Mouse (Mus musculus) heart, embryonic 11.5 days (tissue): ENCODE results near the gene Abl1. TPM values are rescaled to one million over a fixed set of nuclear protein-coding genes. Genes with fewer than 3 reads are reported as not detected.
A peak's percentile ranks its signal among the peaks of the same experiment; 100 is the strongest.

Experiments used
- ATAC-seq: fragments of 200-750 bp; cut with Nextera tagmentation; replicated peaks from 2 replicates; pipeline ENCODE4 v1.8.0; 2017; ENCODE audit warnings: moderate library complexity; ENCODE audit not compliant: insufficient number of reproducible peaks, low FRiP score, low TSS enrichment
- H3K27ac ChIP-seq: fragments of 300-500 bp; sonication (generic); 2 replicates; pipeline ENCODE4 v1.5.1; 2014; ENCODE audit warnings: mild to moderate bottlenecking, low read depth, low read length
- H3K27me3 ChIP-seq: fragments of 300-500 bp; sonication (generic); 2 replicates; pipeline ENCODE4 v1.6.1; 2014; ENCODE audit warnings: mild to moderate bottlenecking, low read length, mixed read lengths; ENCODE audit not compliant: control insufficient read depth, insufficient read depth
- H3K36me3 ChIP-seq: fragments of 300-500 bp; sonication (generic); 2 replicates; pipeline ENCODE4 v1.6.1; 2014; ENCODE audit warnings: mild to moderate bottlenecking, low read length, moderate library complexity, mixed read lengths; ENCODE audit not compliant: control insufficient read depth, insufficient read depth
- H3K4me1 ChIP-seq: fragments of 300-500 bp; sonication (generic); 2 replicates; pipeline ENCODE4 v1.6.1; 2014; ENCODE audit warnings: low read length; ENCODE audit not compliant: control insufficient read depth, insufficient read depth
- H3K4me2 ChIP-seq: fragments of 300-500 bp; sonication (generic); 2 replicates; pipeline ENCODE4 v1.6.1; 2014; ENCODE audit warnings: mild to moderate bottlenecking, moderate library complexity
- H3K4me3 ChIP-seq: fragments of 300-500 bp; sonication (generic); 2 replicates; pipeline ENCODE4 v1.5.1; 2014; ENCODE audit warnings: low read depth, low read length
- H3K9ac ChIP-seq: fragments of 300-500 bp; sonication (generic); 2 replicates; pipeline ENCODE4 v1.6.1; 2014; ENCODE audit warnings: mild to moderate bottlenecking, low read depth, low read length, moderate library complexity
- H3K9me3 ChIP-seq: fragments of 300-500 bp; sonication (generic); replicated peaks from 2 replicates; pipeline ENCODE4 v1.6.1; 2016; ENCODE audit warnings: low read length; ENCODE audit not compliant: control insufficient read depth
- WGBS: fragments of 180-500 bp; shearing (Covaris S2); extraction: QIAGEN DNeasy Blood & Tissue Kit; methylation state at CpG from one replicate; pipeline ENCODE4 v1.1.7; 2014; ENCODE audit not compliant: insufficient replicate concordance; 5-methylcytosine and 5-hydroxymethylcytosine counted together
- polyA plus RNA-seq: library from polyadenylated mRNA; unstranded; fragments of >200 nt; fragmentation: Nextera tagmentation; extraction: Ambion mirVana; gene quantifications from 2 replicates; pipeline ENCODE4 v1.2.1, GENCODE M21; 2014

Abl1 gene
- polyA plus RNA-seq, 1 experiment from 2014 or later, result 29.5 TPM

DNA sequence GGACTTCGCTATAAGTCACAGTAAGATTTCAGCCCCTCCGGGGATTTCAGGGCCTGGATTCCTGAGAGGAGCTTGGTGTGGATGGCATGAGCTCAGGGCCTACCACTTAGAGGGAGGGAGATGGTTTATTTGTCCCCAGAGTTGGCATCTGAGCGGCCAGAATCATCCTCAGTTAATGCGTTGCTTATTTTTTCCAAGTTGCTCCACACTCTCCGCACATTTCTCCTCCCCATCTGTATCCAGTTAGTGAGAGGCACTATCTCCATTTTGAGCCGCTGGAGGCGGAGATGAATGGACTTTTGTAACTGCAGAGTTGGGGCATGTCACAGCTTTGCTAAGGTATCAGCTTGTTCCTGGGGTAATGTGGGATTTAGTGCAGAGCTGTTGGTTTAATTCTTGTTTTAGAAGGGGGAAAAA is 72.9 kb downstream of the Abl1 start:
- peak overlapping the region; percentile 94 for H3K4me2 ChIP-seq
- WGBS, result 5% methylated on average over 7 of the region's 7 CpGs
- H3K4me1 ChIP-seq, result peaks cover 42% of the 10 kb centered on the region
- H3K27me3 ChIP-seq, result no peaks in the 10 kb centered on the region
- H3K9ac ChIP-seq, result peak overlapping the region; percentile 100
- peak overlapping the region; percentile 97 for H3K27ac ChIP-seq
- no peaks in the 10 kb centered on the region for H3K9me3 ChIP-seq
- no peak for ATAC-seq
- no peaks in the 10 kb centered on the region for H3K36me3 ChIP-seq
- H3K4me3 ChIP-seq, result peak overlapping the region; percentile 94

DNA sequence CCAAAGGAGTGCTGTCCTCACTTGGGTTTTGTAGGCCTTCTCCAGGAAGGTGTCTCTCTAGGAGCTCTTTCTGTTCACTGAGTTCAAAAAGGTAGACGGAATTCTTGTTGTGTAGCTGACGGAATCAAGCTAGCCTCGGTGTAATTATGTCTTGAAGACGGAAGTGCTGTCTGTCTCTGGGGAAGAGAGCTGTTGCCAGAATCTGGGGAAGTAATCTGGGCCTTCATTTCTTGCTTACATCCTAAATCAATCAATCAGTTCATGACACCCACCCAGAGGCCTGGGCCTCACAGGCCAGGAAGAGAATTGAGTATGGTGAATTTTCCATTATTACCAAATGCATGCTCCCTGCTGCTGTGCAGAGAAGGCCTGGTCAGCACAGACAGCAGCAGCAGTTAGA is 73.4 kb downstream of the Abl1 start:
- no peaks in the 10 kb centered on the region for H3K27me3 ChIP-seq
- 6% methylated on average over 4 of the region's 4 CpGs for WGBS
- H3K4me1 ChIP-seq, result peaks cover 44% of the 10 kb centered on the region
- H3K9me3 ChIP-seq, result no peaks in the 10 kb centered on the region
- H3K27ac ChIP-seq, result peak overlapping the region; percentile 97
- ATAC-seq, result no peak
- H3K4me2 ChIP-seq, result peak overlapping the region; percentile 94
- H3K9ac ChIP-seq, result peak overlapping the region; percentile 100
- peak overlapping the region; percentile 94 for H3K4me3 ChIP-seq
- H3K36me3 ChIP-seq, result no peaks in the 10 kb centered on the region

DNA sequence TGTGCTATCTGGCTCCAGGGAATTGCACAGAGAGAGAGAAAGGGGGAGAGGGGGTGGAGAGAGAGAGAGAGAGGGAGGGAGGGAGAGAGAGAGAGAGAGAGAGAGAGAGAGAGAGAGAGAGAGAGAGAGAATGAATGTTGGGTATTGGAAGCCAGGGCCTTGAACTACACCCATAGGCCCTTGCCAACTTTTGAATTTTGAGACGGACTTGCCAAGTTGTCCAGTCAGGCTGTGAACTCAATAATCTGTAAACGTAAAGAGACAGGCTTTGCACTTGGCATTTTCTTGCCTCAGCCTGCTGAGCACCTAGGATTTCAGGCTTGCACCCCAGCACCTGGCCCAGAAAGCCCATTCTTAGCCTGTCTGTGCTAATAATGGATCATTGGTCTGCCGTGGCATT is 74.0 kb downstream of the Abl1 start:
- no peak for ATAC-seq
- no peaks in the 10 kb centered on the region for H3K36me3 ChIP-seq
- peak overlapping the region; percentile 97 for H3K27ac ChIP-seq
- WGBS, result 26% methylated on average over 3 of the region's 3 CpGs
- no peaks in the 10 kb centered on the region for H3K9me3 ChIP-seq
- H3K27me3 ChIP-seq, result no peaks in the 10 kb centered on the region
- peak overlapping the region; percentile 94 for H3K4me2 ChIP-seq
- H3K9ac ChIP-seq, result peak overlapping the region; percentile 36; the same call in 1 of the 2 replicates
- peaks cover 44% of the 10 kb centered on the region for H3K4me1 ChIP-seq
- peak overlapping the region; percentile 94 for H3K4me3 ChIP-seq

GRCm38 (mm10) chr2:31762853-31763252 is 74.7 kb downstream of the Abl1 start:
- 20% methylated on average over 2 of the region's 2 CpGs for WGBS
- Histone ChIP-seq H3K9ac (no peak overlapping the region), H3K4me2 (peak overlapping the region; percentile 94), H3K27ac (peak overlapping the region; percentile 51; the same call in 1 of the 2 replicates), H3K27me3 (no peaks in the 10 kb centered on the region), H3K9me3 (no peaks in the 10 kb centered on the region), H3K4me1 (peaks cover 44% of the 10 kb centered on the region), H3K4me3 (no peak overlapping the region; the same call in 1 of the 2 replicates), H3K36me3 (no peaks in the 10 kb centered on the region)
- no peak for ATAC-seq

GRCm38 (mm10) chr2:31763271-31763670 is 75.1 kb downstream of the Abl1 start:
- H3K4me3 ChIP-seq, result no peak overlapping the region

DNA sequence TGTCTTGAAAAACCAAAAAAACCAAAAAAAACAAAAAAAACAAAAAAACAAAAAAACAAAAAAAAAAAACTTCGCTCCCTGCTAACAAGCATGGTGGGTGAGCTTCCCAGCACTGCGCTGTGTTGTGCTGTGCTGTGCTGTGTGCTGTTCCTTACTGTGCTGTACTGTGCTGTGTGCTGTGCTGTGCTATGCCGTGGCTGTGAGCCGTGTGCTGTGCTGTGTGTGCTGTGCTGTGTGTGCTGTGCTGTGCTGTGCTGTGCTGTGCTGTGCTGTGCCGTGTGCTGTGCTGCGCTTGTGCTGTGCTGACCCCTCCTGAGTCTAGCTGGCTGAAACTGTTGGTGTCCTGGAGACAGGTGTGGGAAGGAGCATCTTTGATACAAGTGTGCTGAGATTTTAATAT is 78.9 kb downstream of the Abl1 start:
- H3K4me1 ChIP-seq, result peaks cover 75% of the 10 kb centered on the region

More at GRCm38 (mm10) chr2:31763271-31763670, 75.1 kb downstream of the Abl1 start:
- Histone ChIP-seq H3K9me3 (no peaks in the 10 kb centered on the region), H3K9ac (no peak overlapping the region), H3K36me3 (no peaks in the 10 kb centered on the region), H3K4me1 (peaks cover 46% of the 10 kb centered on the region), H3K4me2 (peak overlapping the region; percentile 94), H3K27ac (peak overlapping the region; percentile 51; the same call in 1 of the 2 replicates), H3K27me3 (no peaks in the 10 kb centered on the region)
- 38% methylated on average over 2 of the region's 2 CpGs for WGBS
- ATAC-seq, result no peak

GRCm38 (mm10) chr2:31767815-31768214 is 79.6 kb downstream of the Abl1 start:
- Histone ChIP-seq H3K27ac (no peak overlapping the region; the same call in 1 of the 2 replicates), H3K9ac (no peak overlapping the region), H3K4me3 (no peak overlapping the region), H3K9me3 (no peaks in the 10 kb centered on the region), H3K36me3 (no peaks in the 10 kb centered on the region), H3K4me1 (peaks cover 69% of the 10 kb centered on the region), H3K27me3 (no peaks in the 10 kb centered on the region), H3K4me2 (no peak overlapping the region; the same call in 1 of the 2 replicates)
- no peak for ATAC-seq
- WGBS, result 76% methylated on average over 4 of the region's 4 CpGs

More for the DNA sequence above, 78.9 kb downstream of the Abl1 start:
- no peaks in the 10 kb centered on the region for H3K36me3 ChIP-seq
- H3K9me3 ChIP-seq, result no peaks in the 10 kb centered on the region
- no peak overlapping the region for H3K27ac ChIP-seq
- H3K4me2 ChIP-seq, result no peak overlapping the region
- H3K27me3 ChIP-seq, result no peaks in the 10 kb centered on the region
- 89% methylated on average over 6 of the region's 6 CpGs for WGBS
- H3K4me3 ChIP-seq, result no peak overlapping the region
- no peak overlapping the region for H3K9ac ChIP-seq
- ATAC-seq, result no peak

GRCm38 (mm10) chr2:31769115-31769514 is 80.9 kb downstream of the Abl1 start:
- H3K4me1 ChIP-seq, result peaks cover 60% of the 10 kb centered on the region
- 37% methylated on average over 4 of the region's 4 CpGs for WGBS
- H3K9ac ChIP-seq, result 0 out of 2 replicates have a peak overlapping the region, but pooled peaks have one; percentile 10
- H3K27ac ChIP-seq, result peak overlapping the region; percentile 86
- H3K4me2 ChIP-seq, result peak overlapping the region; percentile 36
- ATAC-seq, result no peak
- no peaks in the 10 kb centered on the region for H3K9me3 ChIP-seq
- H3K36me3 ChIP-seq, result no peaks in the 10 kb centered on the region
- peak overlapping the region; percentile 15; the same call in 1 of the 2 replicates for H3K4me3 ChIP-seq
- no peaks in the 10 kb centered on the region for H3K27me3 ChIP-seq

DNA sequence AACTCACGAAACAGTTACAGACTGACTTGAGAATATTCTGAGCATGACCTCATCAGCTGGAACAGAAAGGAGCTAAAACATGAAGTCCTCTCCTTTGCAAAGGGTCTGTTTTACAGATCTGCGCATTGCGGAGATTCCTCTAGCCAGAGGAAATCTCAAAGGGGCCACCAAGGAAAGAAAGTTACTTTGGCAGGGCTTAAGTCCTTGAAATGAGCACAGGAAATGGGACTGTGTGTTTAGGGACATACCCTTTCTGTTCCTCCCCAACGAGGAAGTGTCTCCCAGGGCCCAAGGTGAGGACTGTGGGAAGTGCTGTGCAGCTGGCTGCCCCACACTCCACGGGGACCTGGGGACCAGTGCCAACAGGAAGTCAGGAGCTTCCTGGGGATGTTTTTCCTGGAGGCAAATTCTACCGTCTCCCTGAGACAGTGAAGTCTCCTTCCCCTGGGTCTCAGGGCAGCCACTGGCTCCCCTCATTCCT is 81.5 kb downstream of the Abl1 start:
- Histone ChIP-seq H3K4me3 (peak overlapping the region; percentile 15; the same call in 1 of the 2 replicates), H3K9me3 (no peaks in the 10 kb centered on the region), H3K36me3 (no peaks in the 10 kb centered on the region), H3K27ac (peak overlapping the region; percentile 86), H3K4me2 (peak overlapping the region; percentile 36), H3K27me3 (no peaks in the 10 kb centered on the region), H3K4me1 (peaks cover 57% of the 10 kb centered on the region), H3K9ac (peak overlapping the region; percentile 10; the same call in 1 of the 2 replicates)
- WGBS, result 27% methylated on average over 6 of the region's 6 CpGs
- peak; percentile 33; the same call in 1 of the 2 replicates for ATAC-seq
